Mouse (Mus musculus): ENCODE data around the gene Eif2a.

Eif2a gene

DNA sequence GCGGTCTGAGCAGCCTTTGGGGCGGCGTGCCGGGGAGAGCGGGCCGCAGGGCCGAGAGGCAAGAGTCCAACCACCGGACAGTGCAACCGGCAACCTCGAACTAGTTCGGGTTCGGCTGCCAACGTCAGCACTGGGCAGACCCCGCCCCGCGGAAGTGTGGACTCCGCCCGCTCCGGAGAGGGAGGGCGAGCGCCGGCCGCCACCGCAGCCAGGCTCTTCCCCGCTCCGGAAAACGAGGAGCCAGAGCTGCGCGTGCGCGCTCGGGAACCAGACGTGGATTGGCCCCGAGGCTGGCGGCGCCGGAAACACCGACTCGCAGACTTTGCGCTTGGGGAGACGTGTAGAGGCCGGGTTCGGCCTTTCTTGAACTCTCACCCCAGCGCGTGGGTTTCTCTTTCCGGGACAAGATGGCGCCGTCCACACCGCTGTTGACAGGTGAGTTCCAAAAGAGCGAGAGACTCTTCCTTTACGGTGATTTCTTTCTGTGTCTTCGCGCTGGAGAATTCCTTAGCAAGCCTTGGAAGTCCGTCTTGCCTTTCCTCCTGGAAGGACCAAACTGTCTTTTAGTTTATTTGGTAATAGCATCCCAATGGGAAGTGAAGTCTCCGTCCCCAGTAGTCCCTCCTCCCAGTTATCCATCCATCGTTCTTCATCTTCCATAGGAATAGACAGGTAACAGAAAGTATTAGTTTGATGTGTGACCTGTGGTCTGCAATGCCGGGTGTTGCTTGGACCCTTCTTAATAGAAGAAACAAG lies at the start of gene Eif2a, which contains the start of gene Serp1:
Gene Eif2a, plus strand, starts transcription at position 170 of the 756 bp plus-strand sequence.
Gene Serp1, minus strand, starts transcription at position 241 of the 756 bp plus-strand sequence.
- peak; percentile 99 for DNase-seq (ENCODE audit: low spot score in 2 of 2)

DNA sequence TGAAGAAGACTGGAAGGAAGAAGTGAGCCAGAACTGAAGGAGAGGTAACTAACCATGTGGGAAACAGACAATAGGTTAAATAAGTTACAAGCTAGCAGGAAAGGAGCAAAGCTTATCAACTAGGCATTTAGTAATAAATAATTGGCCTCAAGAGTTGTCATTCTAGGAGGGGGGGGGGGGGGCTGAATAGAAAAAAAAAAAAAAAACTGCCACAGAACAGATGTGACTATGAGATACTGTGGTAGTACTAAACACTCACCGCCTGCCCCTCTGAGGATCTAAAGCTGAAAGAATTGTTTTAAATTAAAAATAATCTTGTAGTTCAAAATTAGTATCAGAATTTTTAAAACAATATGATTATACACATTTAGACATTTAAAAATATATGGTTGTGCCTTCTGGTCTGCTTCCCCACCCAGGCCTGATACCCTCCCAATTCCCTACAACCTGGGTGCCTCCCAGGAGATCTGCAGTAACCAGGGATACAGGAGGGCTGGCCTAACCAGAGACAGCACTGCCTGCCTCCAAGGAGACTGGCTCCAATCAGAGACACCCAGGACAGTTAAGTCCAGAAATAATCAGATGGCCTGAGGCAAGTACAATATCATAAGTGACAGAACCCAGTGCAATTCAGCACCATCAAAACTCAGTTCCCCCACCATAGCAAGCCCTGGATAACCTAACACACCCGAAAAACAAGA lies 46.7 kb upstream of the Eif2a start:
- no peak for DNase-seq (ENCODE audit: low spot score in 2 of 2)

DNA sequence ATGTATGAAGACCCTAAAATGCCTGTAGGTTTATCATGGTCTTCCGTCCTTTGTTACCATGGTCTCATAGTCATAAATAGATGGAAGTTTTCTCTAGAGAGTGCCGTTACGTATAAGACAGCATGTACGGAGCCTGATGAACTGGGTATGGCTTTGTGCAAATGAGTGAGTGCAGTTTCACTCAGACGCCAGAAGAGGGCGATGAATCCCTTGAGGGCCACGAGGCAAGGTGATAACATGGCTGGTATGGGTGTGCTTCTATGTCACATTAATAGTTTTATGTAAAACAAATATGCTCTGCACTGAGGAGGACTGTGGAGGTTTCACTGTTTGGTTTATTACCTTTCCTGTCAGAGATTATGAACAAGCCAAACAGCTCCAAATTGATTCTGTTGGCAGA lies 39.7 kb upstream of the Eif2a start:
- no peak for DNase-seq (ENCODE audit: low spot score in 2 of 2)

DNA sequence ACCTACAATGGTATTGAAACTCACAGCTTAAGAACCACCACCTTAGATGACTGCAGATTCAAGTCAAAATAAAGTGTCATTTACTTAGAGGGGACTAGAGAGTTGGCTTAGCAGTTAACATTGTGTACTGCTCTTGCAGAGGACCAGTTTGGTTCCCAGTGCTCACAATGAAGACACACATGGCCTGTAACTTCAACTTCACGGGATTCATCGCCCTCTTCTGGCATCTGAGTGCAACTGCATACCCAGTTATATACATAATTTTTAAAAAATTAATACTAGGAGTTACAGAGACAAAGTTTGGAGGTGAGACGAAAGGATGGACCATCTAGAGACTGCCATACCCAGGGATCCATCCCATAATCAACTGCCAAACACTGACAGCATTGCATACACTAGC lies 38.5 kb upstream of the Eif2a start:
- DNase-seq (ENCODE audit: low spot score in 2 of 2) = no peak

DNA sequence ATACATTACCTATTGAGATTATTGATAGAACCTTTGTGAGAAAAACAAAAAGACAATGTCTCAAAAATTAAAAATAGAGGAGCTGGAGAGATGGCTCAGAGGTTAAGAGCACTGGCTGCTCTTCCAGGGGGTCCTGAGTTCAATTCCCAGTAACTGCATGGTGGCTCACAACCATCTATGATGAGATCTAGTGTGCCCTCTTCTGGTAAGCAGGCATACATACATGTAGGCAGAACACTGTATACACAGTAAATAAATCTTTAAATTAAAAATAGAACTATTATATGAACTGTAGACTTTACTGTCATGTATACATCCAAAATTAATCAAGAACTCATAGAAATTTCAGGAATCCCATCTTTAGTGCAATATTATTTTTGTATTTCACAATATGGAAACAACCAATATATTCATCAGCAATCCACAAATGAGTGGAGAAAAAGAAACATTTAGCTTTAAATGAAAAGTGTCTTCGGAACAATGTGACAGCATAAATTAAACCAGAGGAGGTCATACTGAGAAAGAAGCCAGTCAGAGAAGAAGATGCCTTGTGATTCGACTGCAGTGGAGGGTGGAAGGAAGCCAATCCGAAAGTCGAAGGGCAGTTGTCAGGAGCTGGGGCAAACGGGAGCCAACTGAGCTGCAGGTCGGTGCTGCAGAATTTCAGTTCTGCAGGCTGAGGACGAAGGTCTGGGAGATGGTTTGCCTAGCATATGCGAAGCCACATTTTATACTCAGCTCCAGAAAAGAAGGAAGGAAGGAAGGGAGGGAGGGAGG lies 37.4 kb upstream of the Eif2a start:
- no peak for DNase-seq (ENCODE audit: low spot score in 2 of 2)

DNA sequence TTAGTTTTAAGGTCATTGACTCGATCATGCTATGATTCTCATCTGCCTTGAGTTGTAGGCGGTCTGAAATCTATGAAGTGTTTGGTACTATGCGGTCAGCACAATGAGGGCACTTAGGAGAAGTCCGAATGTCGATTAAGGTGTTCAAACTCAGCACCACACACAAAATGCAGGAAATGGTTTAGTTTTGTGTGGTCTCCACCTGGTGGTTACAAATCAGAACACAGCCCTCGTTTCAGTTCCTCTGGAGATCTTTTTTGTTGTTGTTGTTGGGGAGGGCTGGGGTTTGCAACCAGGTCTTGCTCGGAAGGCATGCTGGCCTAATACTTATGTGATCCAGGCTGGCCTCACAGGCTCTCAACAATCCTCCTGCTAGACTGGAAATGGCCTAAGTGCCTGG lies 34.8 kb upstream of the Eif2a start:
- DNase-seq (ENCODE audit: low spot score in 2 of 2) = peak; percentile 36 to 53

DNA sequence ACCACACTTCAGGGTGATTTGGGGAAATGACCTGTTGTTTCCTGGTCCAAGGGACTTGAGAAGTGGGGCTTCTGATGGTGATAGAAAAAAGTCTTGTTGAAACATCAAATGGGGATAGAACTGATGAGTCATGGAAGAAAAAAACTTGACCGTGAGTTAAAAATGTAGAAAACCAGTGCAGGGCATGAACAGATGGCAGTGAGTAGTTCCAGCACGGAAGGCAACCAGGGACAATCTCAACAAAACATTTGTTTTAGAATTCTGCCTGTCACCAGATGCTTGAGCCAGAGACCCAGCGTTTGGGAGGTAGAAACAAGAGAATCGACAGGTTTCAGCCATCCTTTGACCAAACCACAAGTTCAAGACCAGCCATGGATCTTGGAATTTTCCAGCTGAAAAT lies 32.0 kb upstream of the Eif2a start:
- DNase-seq (ENCODE audit: low spot score in 2 of 2) = peak in 1 of 2 experiments; percentile 43

DNA sequence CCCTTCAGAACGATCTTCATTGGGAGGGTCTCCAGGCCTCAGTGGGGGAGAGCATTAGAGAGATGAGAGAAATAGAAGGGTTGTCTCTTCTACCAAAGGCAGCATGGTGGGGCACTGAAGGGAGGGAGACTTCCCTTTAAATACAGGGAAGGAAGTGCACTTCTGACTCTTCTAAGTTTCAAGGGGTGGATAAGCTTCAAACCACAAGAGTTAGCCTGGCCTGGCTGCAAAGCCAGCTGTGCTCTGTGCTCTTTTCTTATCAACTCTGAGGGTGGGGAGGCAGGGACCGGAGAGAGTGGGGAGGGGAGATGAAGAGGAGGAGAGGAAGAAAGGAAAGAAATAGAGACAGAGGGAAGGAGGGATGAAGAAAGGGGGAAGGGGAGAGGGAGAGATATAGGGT lies 23.7 kb upstream of the Eif2a start:
- DNase-seq (ENCODE audit: low spot score in 2 of 2) = no peak

DNA sequence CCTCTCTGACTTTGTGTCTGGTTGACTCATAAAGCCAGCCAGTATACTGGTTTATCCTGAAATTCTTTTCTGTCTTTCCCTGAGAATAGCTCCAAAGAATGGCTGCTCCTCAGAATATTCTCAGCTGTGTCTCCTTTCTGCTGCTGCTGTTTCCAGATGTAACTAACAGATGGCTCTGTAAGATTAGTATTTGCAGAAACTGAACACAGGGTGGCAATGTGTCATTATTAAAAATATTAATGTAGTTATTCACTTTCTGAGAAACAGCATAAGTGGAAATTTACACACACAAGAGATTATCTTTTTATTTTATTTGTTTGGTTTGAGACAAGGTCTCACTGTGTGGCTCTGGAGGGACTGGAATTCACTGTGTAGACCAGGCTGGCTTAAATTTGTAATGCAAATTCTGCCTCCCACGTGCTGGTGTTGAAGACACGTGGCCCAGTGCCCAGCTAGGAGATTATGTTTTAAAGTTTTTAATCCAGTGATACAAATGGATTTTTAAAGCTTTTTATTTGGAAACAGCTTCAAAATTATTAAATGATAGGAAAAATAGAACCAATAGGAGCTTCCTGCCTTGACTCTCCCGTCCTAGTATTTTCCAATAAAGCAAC lies 21.8 kb upstream of the Eif2a start:
- DNase-seq (ENCODE audit: low spot score in 2 of 2) = no peak

DNA sequence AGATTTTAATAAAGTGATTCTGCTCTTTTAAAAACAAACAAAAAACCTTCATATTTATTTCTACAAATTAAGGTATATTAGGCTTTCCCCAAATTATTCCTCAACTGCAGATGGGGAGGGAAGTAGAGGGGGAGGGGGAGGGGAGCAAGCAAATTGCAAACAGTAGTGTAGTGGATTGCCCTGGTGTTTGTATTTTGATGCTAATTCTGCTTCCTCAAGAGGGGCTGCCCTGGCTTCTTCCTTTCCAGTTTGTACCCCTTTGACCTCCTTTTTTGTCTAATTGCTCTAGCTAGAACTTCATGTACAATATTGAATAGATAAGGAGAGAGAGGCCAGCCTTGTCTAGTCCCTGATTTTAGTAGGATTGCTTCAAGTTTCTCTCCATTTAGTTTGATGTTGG lies 20.9 kb upstream of the Eif2a start:
- no peak for DNase-seq (ENCODE audit: low spot score in 2 of 2)

DNA sequence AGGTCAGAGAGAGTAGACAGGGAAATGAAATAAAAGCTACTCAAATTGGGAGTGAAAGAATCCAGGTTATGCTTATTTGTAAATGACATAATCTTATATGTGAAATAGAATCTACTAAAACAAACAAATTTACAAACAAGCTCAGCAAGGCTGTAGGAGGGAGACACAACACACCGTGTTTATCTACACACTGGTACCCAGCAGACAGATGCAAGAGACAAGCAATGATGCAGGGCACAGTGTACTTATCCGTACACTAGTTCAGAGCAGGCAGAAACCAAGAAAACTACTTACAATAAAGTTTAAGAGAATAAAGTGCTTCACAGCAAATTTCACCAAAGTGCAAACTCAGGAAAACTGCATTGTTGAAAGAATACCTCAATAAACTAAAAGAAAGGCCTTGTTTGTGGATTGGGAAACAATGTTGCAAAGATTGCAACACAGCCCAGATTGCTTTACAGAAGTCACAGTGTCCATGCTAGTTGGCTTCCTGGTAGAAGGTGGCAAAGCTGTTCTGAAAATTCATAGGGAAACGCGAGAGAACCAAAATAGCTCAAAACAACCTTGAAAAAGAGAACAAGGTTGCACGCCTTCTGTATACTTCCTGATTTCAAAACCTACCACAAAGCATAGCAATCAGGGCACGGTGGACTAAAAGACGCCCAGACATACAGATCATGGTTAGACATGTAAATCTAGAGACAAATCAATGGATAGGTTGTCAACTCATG lies 17.4 kb upstream of the Eif2a start:
- no peak for DNase-seq (ENCODE audit: low spot score in 2 of 2)

DNA sequence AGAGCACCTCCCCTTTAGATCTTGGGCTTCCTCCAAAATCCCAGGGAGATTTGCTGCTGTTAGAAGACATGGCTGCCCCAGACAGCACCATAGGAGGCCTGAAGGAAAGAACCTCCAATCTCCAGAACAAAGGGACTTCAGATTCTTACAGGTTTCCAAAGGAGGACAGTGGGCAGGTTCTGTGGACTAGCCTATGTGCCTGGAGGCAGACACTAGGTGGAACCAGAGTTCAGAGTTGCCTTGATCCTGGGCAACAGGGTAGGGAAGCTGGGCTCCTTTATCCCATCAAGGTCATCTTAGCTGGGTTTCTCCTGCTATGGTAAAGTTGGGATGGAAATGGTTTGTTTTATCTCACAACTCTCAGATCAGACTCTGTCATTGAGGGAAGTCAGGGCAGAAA lies 14.0 kb upstream of the Eif2a start:
- DNase-seq (ENCODE audit: low spot score in 2 of 2) = no peak

DNA sequence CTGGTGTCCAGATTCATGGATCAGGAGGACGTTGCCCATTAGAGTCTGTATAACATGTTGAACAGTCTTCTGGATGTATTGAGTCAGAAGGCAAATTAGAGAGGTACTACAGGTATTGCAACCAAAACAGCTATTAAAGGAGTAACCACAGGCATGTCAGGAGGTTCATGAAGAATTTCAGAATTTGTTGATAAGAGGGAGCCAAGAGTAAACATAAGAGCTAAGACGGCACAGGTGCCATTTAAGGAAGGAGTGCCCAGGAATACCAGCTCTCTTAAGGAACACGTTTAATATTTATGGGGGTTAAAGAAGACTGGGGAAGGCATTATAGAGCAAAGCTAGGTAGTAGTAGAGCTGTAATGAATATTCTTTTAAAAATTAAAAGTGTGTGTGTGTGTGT lies 12.9 kb upstream of the Eif2a start:
- DNase-seq (ENCODE audit: low spot score in 2 of 2) = no peak

DNA sequence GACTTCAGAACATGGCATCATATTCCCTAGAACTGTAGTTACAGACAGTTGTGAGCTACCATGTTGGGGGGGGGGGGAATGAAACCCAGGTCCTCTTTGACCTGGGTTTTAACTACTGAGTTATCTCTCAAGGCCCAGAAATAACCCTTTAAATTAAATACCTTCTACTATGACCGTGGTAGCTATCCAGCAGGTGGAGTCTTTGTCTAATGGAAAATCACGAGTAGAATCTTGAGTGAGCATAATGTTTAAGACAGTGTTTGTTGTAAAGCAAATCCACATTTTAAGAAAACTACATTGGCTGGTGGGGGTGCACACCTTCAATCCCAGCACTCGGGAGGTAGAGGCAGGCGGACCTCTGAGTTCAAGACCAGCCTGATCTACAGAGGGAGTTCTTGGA lies 12.1 kb upstream of the Eif2a start:
- no peak for DNase-seq (ENCODE audit: low spot score in 2 of 2)

DNA sequence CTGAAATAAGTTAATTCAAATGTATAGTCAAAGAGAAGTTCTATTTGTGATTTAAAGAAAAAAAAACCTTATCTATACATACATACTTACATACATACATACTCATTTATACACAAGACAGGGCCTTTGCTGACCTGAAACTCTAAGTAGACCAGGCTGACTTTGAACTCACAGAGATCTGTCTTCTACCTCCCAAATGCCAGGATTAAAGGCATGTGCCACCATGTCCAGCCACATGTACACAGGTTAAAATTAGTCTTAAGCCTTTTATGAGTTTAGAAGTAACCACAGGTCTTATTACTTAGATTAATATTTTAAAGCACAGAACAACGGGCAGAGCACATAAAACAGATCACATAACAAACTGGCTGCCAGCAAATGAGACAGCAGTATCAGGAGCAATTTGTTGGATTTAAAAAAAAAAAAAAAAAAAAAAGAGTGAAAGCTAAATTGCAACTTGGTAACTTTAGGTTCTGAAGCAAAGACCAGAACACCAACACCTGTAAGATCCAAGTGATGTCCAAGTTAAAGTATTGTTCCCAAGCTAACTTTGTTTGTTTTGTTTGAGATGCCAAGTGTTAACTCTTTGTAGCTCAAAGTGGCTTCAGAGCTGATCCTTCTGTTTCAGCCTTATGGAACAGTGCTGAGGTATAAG lies 9.5 kb upstream of the Eif2a start:
- DNase-seq (ENCODE audit: low spot score in 2 of 2) = no peak

DNA sequence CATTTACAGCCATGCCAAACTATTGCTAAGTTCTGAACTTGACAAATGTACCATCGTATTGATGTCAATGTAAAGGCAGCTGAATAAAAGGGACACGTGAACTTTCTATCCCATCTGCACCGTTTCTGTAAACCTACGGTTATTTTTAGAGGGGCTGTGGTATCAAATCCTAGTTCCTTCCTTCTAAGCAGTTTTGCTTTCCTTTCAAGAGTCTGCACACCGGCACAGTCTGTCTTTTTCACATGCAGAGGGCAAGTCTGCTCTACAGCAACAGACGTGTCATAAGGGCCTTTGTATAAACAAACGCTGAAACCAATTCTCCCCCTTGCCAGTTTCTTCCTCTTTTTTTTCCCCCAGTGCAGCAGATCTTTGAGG lies 9.0 kb upstream of the Eif2a start:
- no peak for DNase-seq (ENCODE audit: low spot score in 2 of 2)

DNA sequence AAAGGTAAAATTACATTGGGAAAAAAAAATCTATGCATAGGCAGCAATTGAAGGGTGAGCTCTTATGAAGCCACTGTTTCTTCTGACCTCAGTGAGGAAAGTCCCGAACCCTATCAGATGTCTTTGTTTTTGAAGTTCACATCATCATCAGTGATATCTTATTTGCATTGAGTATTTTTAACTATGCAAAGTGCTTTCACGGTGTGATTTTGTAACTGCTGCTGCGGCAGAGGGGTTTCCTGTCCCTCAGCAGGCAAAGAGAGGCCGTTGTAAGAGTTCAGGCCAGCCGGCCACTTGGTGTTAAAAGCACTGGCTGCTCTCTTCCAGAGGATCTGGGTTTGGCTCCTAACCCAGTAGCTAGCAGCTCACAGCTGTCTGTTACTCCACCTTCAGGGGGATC lies 8.4 kb upstream of the Eif2a start:
- DNase-seq (ENCODE audit: low spot score in 2 of 2) = no peak

DNA sequence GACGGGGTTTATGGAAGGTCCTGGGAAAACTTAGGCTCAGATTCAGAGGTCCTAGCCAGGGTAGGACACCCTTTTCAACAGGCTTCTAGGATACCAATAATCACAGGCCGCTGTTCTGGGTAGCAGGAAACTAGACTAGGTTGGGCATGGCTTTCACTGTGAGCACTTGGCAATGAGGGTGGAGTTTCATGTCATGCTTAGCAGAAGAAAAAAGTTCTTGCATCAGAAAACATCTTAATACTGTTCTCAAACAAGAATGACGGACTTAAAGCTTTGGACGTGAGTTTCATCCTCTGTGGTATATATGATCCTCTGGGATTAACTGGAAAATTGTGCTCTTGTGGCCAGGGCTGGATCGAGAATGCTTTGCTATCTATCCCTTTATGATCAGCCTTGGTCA lies 7.8 kb upstream of the Eif2a start:
- DNase-seq (ENCODE audit: low spot score in 2 of 2) = no peak

DNA sequence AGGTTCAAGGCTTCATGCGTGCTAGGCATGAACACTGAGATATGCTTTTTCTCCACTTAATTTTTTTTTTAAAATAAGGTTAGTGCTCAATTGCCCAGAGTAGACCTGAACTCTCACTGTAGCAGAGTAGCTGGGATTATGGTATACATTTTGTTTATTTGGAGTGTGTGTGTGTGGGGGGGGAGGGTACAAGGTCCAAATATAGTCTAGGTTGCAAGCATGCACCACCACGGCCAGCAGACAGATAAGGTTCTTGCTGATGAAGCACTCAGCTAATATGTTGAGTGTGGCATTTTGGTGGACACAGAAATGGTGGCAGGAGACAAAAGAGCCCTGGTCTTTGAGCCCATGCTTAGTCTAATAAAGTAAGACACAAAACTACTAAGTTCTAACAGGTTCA lies 6.7 kb upstream of the Eif2a start:
- DNase-seq (ENCODE audit: low spot score in 2 of 2) = no peak

DNA sequence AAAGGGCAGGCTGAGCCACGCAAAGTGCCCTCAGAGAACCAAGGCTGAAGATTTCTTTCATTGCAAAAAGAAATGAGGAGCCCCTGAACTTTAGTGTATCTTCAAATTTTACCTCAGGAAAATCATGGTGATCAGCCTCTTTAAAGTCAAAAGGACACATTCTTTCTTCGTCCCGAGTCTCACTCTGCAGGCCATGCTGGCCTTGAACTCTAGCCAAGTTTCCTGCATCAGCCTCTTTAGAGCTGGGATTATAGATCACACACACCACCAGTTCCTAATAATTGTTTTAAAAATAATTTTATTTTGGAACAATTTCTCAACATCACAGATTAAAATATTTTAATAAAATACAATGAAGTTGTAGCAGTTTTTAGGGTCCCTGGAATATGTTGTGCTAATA lies 6.1 kb upstream of the Eif2a start:
- DNase-seq (ENCODE audit: low spot score in 2 of 2) = no peak

DNA sequence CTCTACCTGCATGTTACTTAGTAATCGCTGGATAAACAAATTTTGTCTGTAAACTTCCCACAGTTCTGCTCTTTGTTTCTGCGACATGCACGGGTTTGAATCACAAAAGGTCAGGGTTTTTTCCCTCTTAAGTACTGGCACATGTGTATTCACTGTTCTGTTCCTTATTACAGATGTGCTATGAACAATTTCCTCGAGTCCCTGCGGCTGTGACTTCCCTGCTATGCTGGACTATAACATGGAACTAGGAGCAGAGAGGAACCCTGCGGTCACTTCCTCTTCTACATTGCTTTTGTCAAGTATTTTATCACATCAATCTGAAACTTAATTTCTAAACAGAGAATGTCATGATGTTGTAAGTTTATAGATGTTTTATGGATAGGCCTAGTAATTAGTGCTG lies 5.3 kb upstream of the Eif2a start:
- DNase-seq (ENCODE audit: low spot score in 2 of 2) = no peak

Data from right cerebral cortex, postnatal 10 days (tissue).